Mouse (Mus musculus) kidney, adult 2 months (tissue): ENCODE data around the gene Arhgap17. TPM values are rescaled to one million over a fixed set of nuclear protein-coding genes. Genes with fewer than 3 reads are reported as not detected.

Experiments used
- DNase-seq: peaks from one replicate; pipeline ENCODE4 v3.0.0; 2021
- H3K27ac ChIP-seq: fragments of 200-500 bp; 2 replicates; pipeline ENCODE4 v1.5.1; 2012; ENCODE audit warnings: low read depth, low read length, control low read depth, inconsistent platforms; ENCODE audit not compliant: insufficient read depth
- H3K27me3 ChIP-seq: fragments of 200-500 bp; replicated peaks from 2 replicates; pipeline ENCODE4 v1.6.1; 2012; ENCODE audit warnings: mild to moderate bottlenecking, moderate library complexity, low read length, inconsistent platforms; ENCODE audit not compliant: control insufficient read depth, insufficient read depth
- H3K36me3 ChIP-seq: fragments of 200-500 bp; 2 replicates; pipeline ENCODE4 v1.6.1; 2012; ENCODE audit warnings: mild to moderate bottlenecking, moderate library complexity, low read length, inconsistent platforms; ENCODE audit not compliant: control insufficient read depth, insufficient read depth
- H3K4me1 ChIP-seq: fragments of 200-500 bp; 2 replicates; pipeline ENCODE4 v1.6.1; 2011; ENCODE audit warnings: low read length; ENCODE audit not compliant: control insufficient read depth, insufficient read depth
- H3K4me3 ChIP-seq: fragments of 200-500 bp; 2 replicates; pipeline ENCODE4 v1.5.1; 2011; ENCODE audit warnings: mild to moderate bottlenecking, low read depth, low read length, control low read depth; ENCODE audit not compliant: insufficient read depth
- CTCF ChIP-seq: fragments of 200-500 bp; conservative IDR thresholded peaks from 2 replicates; pipeline ENCODE4 v1.5.1; 2011; ENCODE audit warnings: low read depth, mild to moderate bottlenecking, control low read depth, low read length, moderate library complexity, mixed read lengths; ENCODE audit not compliant: insufficient read depth, insufficient read length
- POLR2A ChIP-seq: fragments of 200-500 bp; IDR thresholded peaks from one replicate; pipeline ENCODE4 v1.6.1; 2011; ENCODE audit warnings: low read depth, low read length, control low read depth
- WGBS: fragments of 180-500 bp; shearing (Covaris S2); methylation state at CpG from one replicate; pipeline ENCODE4 v1.1.7; 2018; 5-methylcytosine and 5-hydroxymethylcytosine counted together
- polyA plus RNA-seq: library from polyadenylated mRNA; depleted of rRNA; stranded (reverse); fragments of >200 nt; gene quantifications from 2 replicates; pipeline ENCODE4 v1.2.3, GENCODE M21; 2012

Gene Arhgap17
- polyA plus RNA-seq, 1 experiment, result 21.0 TPM

DNA sequence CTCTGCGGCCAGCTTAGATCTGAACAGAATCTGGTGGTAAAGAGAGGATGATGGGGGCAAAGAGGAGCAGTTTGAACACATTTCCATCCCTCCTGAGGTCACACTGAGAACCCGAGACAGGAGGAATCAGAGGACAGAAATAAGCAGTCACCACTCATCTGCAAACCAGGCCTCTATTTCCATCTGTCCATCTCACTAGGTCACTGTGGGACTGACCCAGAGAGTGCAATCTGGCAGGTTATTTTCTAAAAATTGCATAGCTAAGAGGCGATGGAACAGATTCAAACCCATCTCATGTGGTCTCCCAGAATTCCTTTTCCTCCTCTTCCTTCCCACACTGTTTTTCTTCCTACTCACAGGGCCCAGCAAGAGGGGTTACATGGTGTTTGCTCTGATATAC lies 81.8 kb downstream of the Arhgap17 start:
- TF ChIP-seq POLR2A (no peak), CTCF (no peak)
- H3K4me1 ChIP-seq, result no peaks in the 10 kb centered on the region
- H3K27me3 ChIP-seq, result no peaks in the 10 kb centered on the region
- H3K27ac ChIP-seq, result no peak overlapping the region
- WGBS, result 93% methylated on average over 3 of the region's 3 CpGs
- DNase-seq, result no peak
- H3K36me3 ChIP-seq, result no peaks in the 10 kb centered on the region; the same call in 1 of the 2 replicates
- H3K4me3 ChIP-seq, result no peak overlapping the region

DNA sequence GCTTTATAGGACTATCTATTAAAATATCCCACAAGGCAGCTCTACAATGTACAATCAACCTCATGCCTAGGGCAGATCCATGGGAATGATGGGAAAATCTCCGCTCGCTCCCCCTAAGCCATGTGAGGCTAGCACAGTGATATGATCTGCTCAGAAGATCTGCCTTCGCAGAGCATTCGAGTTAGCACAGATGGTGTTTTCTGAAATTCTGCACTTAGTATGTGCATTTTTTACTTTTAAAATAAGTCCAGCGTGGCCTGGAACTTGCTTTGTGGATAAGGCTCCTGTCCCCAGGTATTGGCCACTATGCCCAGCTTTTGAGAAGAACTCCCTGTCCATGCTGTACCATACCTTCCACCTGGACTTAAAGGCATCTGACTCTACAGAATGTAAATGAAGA lies 83.8 kb downstream of the Arhgap17 start:
- Histone ChIP-seq H3K4me3 (no peak overlapping the region), H3K4me1 (no peaks in the 10 kb centered on the region), H3K27ac (no peak overlapping the region), H3K27me3 (no peaks in the 10 kb centered on the region), H3K36me3 (no peaks in the 10 kb centered on the region; the same call in 1 of the 2 replicates)
- TF ChIP-seq CTCF, result no peak
- no peak for TF ChIP-seq POLR2A
- no peak for DNase-seq
- 98% methylated on average over 5 of the region's 5 CpGs for WGBS

DNA sequence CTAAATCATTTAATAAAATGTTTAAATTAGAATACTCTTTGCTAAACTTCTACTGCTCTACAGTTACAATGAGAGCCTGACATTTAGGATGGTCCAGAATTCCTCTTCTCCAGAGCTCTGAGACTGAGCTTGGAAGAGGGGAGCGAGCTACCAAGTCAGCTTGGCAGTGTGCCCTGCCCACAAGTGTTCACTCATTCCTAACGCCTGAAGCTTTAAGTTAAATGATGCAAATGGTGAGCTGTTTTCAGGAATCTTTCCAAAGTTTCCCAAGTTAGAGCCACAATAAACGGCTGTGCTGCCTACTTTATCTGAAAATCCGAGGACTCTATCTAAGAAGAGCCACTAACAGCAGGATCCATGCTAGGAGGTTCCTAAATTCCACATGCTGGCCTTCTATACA lies 85.9 kb downstream of the Arhgap17 start:
- no peak overlapping the region for H3K27ac ChIP-seq

DNA sequence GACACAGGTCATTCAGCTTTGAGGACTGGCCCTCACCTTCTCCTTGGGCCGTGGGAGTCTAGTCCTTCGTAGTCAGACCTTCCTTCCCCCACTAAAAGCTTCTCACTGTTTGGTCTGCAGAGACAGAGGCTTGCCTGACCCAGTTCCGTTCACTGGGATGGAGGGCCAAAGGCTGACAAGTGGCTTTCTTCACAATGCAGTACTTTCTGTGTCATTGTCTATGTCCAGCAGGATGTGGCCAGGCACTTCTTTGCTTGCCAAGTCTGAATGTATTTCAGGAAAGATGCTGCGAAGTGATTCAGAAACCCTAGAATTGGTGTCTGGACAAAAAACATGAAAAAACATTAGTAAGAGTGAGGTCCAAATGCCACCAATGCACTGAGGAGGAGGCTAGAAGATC lies 89.9 kb downstream of the Arhgap17 start:
- TF ChIP-seq POLR2A, result no peak
- TF ChIP-seq CTCF, result no peak
- Histone ChIP-seq H3K4me1 (peaks cover 11% of the 10 kb centered on the region; the same call in 1 of the 2 replicates), H3K27ac (no peak overlapping the region), H3K27me3 (no peaks in the 10 kb centered on the region), H3K4me3 (no peak overlapping the region), H3K36me3 (peaks cover 2% of the 10 kb centered on the region; the same call in 1 of the 2 replicates)
- 56% methylated on average over 4 of the region's 4 CpGs for WGBS
- no peak for DNase-seq

More for the DNA sequence above, 85.9 kb downstream of the Arhgap17 start:
- Histone ChIP-seq H3K4me1 (peaks cover 6% of the 10 kb centered on the region; the same call in 1 of the 2 replicates), H3K4me3 (no peak overlapping the region), H3K27me3 (no peaks in the 10 kb centered on the region), H3K36me3 (peaks cover 2% of the 10 kb centered on the region; the same call in 1 of the 2 replicates)
- DNase-seq, result no peak
- TF ChIP-seq POLR2A (no peak), CTCF (no peak)
- 69% methylated on average over 4 of the region's 4 CpGs for WGBS

DNA sequence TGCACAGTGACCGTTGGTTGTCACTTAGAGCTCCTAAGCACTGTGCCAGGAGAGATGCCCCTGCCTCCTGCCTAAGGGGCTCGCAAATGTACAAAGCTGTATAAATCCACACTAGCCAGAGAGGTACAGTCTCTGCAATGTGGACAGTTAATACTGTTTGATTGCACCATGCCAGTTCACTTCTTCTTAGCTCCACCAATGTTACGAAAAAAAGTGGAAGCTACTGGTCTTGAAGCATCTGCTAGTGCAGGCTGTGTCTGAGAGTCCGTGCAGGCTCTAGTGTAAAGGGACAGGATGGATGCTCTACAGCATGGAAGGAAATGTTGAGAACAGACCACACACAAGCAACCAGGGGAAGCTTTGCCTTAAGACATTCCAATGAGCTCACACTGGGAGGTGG lies 93.1 kb downstream of the Arhgap17 start:
- Histone ChIP-seq H3K4me1 (peaks cover 11% of the 10 kb centered on the region; the same call in 1 of the 2 replicates), H3K36me3 (peaks cover 2% of the 10 kb centered on the region; the same call in 1 of the 2 replicates), H3K27ac (no peak overlapping the region), H3K27me3 (no peaks in the 10 kb centered on the region), H3K4me3 (no peak overlapping the region)
- no peak for TF ChIP-seq CTCF
- no peak for TF ChIP-seq POLR2A
- WGBS, result 91% methylated on average over 4 of the region's 4 CpGs
- no peak for DNase-seq

DNA sequence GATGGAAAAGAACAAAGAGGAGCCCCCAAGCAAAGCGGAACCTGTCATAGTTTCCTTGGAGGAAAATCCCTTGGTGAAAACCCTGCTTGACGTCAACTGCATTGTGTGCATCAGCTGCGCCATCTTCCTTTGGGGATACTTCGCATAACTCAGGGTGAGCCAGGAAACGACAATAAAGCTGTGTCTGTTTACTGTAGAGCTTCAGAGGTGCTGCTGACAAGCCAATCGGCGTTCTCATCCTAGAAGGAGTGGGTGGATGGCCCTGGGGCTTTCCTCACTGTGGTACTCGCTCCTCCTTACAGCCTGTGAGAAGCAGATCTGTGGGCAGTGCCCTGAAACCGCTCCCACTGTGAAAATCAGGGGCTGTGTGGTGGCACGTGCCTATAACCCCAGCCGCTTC lies 96.7 kb downstream of the Arhgap17 start:
- no peak for DNase-seq
- 70% methylated on average over 11 of the region's 11 CpGs for WGBS

DNA sequence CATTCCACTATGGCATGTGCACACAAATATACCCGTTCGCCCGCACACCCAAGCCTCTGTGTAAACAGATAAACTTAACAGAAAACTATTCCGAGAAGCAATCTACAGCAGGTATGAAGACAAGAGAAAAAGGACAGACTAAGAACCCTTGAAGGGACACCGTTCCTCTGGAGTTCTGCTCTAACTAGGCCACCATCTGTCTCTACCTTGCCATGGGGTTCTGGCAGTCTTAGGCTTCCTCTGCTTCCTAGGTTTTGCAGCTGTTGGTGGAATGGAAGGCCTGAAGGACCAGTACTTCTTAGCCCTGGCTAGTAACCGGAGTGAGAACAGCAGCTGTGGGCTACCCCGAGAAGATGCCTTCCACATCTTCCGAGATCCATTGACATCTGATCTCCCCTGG lies 111.6 kb downstream of the Arhgap17 start:
- no peak for TF ChIP-seq CTCF
- TF ChIP-seq POLR2A, result no peak
- no peak for DNase-seq
- 83% methylated on average over 8 of the region's 8 CpGs for WGBS
- no peaks in the 10 kb centered on the region for H3K27me3 ChIP-seq
- H3K27ac ChIP-seq, result no peak overlapping the region
- H3K36me3 ChIP-seq, result no peaks in the 10 kb centered on the region
- H3K4me1 ChIP-seq, result no peaks in the 10 kb centered on the region
- no peak overlapping the region for H3K4me3 ChIP-seq

More for the DNA sequence above, 96.7 kb downstream of the Arhgap17 start:
- no peak overlapping the region for H3K4me3 ChIP-seq
- no peaks in the 10 kb centered on the region for H3K36me3 ChIP-seq
- no peaks in the 10 kb centered on the region for H3K27me3 ChIP-seq
- H3K4me1 ChIP-seq, result no peaks in the 10 kb centered on the region
- no peak overlapping the region for H3K27ac ChIP-seq
- TF ChIP-seq POLR2A (no peak), CTCF (no peak)
